Mouse (Mus musculus): Measurements from ENCODE around the gene Atad3a. TPM values are rescaled to one million over a fixed set of nuclear protein-coding genes. Genes with fewer than 3 reads are reported as not detected.
"Not testable (repeated sequence)": the region's sequence is repeated elsewhere in the genome, so short reads cannot be mapped to it uniquely, and the experiment has no call there.

Atad3a gene
- polyA plus RNA-seq (2015; fragmentation: Nextera tagmentation; extraction: Ambion mirVana) = 82.1 and 84.8 TPM in 2 replicates

DNA sequence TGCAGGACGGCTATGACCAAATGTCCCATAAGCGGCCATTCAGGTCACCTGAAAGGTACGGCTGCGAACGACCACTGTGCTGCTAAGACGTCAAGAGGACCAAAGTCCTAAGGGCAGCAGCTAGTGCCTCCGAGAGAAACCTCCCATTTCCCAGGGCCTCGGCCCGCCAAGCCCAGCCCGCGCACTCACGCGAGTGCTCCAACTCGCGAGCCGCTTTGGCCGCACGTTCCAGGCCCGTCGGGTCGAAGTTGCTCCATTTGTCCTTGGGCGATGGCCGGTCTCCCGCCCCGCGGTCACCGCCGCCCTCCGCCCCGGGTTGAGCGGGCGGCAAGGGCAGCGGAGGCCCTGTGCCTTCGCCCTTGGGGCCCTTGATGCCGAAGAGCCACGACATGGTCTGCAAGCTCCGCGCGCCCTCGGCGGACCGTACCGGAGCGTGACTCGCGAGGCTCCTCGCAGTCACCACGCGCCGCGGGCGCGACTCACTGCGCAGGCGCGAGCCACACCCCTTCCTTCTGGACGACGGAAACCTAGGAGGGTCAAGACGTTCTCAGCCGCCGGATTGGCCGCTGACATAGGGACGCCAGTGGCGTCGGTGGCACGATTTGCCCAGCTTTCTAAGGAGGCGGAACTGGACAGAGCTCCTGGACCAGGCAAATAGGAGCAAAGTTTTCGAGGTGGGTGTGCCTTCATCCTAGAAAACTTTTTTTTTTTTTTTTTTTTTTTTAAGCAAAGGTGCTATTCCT lies at the start of gene Atad3a:
Gene Atad3a (minus strand): TSS at position 481 of the 743 bp plus-strand sequence.
- Histone ChIP-seq H3K4me3 (replicated peaks) (peak within 1 kb of the TSS; percentile 91), H3K36me3 (peaks cover 18% of the 10 kb centered on the region), H3K4me1 (replicated peaks) (peaks cover 26% of the 10 kb centered on the region), H3K9ac (replicated peaks) (peak within 1 kb of the TSS; percentile 86), H3K9me3 (no peaks in the 10 kb centered on the region), H3K27ac (no peak within 1 kb of the TSS), H3K4me2 (replicated peaks) (peak within 1 kb of the TSS; percentile 99), H3K27me3 (no peaks in the 10 kb centered on the region)
- peak; percentile 97 for ATAC-seq
- WGBS = under 1% methylated on average over 68 of the region's 68 CpGs

GRCm38 (mm10) chr4:155807841-155808240 lies 46.9 kb upstream of the Atad3a start:
- ATAC-seq = no peak
- Histone ChIP-seq H3K27ac (no peak overlapping the region), H3K9ac (replicated peaks) (no peak overlapping the region), H3K9me3 (no peaks in the 10 kb centered on the region), H3K4me3 (replicated peaks) (no peak overlapping the region), H3K4me1 (replicated peaks) (peaks cover 25% of the 10 kb centered on the region), H3K36me3 (peaks cover 46% of the 10 kb centered on the region), H3K27me3 (no peaks in the 10 kb centered on the region), H3K4me2 (replicated peaks) (no peak overlapping the region)
- WGBS = 90% methylated on average over 3 of the region's 3 CpGs

GRCm38 (mm10) chr4:155803340-155804041 lies 42.6 kb upstream of the Atad3a start:
- Histone ChIP-seq H3K4me1 (replicated peaks) (peaks cover 19% of the 10 kb centered on the region), H3K4me3 (replicated peaks) (peak overlapping the region; percentile 96), H3K9ac (replicated peaks) (peak overlapping the region; percentile 87), H3K36me3 (peaks cover 20% of the 10 kb centered on the region), H3K4me2 (replicated peaks) (peak overlapping the region; percentile 83), H3K9me3 (no peaks in the 10 kb centered on the region), H3K27me3 (no peaks in the 10 kb centered on the region), H3K27ac (peak overlapping the region; percentile 71)
- peak; percentile 99 for ATAC-seq
- 1% methylated on average over 58 of the region's 58 CpGs for WGBS

DNA sequence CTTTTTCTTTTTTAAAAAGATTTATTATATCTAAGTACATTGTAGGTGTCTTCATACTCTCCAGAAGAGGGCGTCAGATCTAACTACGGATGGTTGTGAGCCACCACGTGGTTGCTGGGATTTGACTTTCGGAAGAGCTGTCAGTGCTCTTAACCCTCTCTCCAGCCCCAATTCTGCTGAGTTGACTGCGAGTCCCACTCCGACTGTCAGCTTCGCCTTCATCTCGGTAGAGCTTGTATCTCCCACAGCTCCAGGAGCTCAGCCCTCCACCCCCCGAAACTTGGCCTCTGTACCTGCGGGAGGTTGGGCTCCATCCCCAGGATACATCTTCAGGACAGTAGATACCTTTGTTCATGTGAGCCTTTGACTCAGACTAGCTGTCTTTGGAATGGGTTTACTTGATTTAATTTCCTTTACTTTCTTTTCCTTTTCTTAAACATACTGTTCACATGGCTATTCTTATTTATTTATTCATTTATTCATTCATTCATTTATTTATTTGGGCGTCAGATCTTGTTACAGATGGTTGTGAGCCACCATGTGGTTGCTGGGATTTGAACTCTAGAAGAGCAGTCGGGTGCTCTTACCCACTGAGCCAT lies 41.9 kb upstream of the Atad3a start, which contains the start of gene Mrpl20:
Gene Mrpl20 (plus strand): TSS at position 138 of the 599 bp plus-strand sequence.
- no peaks in the 10 kb centered on the region for H3K27me3 ChIP-seq
- ATAC-seq = peak; percentile 34; the same call in 1 of the 2 replicates
- H3K9me3 ChIP-seq = no peaks in the 10 kb centered on the region
- 10% methylated on average over 12 of the region's 12 CpGs for WGBS
- H3K9ac ChIP-seq (replicated peaks) = peak within 1 kb of the TSS; percentile 87
- peak within 1 kb of the TSS; percentile 96 for H3K4me3 ChIP-seq (replicated peaks)
- peaks cover 13% of the 10 kb centered on the region for H3K36me3 ChIP-seq
- H3K4me1 ChIP-seq (replicated peaks) = peaks cover 19% of the 10 kb centered on the region
- H3K4me2 ChIP-seq (replicated peaks) = peak within 1 kb of the TSS; percentile 83
- peak within 1 kb of the TSS; percentile 71 for H3K27ac ChIP-seq

DNA sequence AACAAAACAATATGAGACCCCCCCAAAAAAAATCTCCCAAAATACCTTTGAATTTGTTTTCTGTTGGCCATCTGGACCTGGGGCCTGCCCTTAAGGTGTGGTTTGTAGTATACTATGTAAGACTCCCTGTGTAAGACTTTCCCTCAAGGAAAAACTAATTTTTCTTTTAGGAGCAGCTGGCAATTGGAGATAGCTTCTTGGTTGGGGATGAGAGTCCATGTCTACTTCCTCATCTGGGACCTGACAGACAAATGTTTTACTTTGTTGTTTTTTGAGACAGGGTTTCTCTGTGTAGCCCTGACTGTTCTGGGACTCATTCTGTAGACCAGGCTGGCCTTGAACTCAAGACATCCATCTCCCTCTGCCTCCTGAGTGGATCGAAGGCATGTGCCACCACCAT lies 41.2 kb upstream of the Atad3a start:
- no peak for ATAC-seq
- Histone ChIP-seq H3K9ac (replicated peaks) (no peak overlapping the region), H3K4me1 (replicated peaks) (peaks cover 19% of the 10 kb centered on the region), H3K27me3 (no peaks in the 10 kb centered on the region), H3K4me2 (replicated peaks) (no peak overlapping the region), H3K4me3 (replicated peaks) (no peak overlapping the region), H3K36me3 (peaks cover 6% of the 10 kb centered on the region; the same call in 1 of the 2 replicates), H3K9me3 (no peaks in the 10 kb centered on the region), H3K27ac (no peak overlapping the region)
- WGBS = 100% methylated on average over 1 of the region's 1 CpGs

- peaks cover 4% of the 10 kb centered on the region; the same call in 1 of the 2 replicates for H3K27me3 ChIP-seq
- no peak overlapping the region for H3K9ac ChIP-seq (replicated peaks)
- H3K9me3 ChIP-seq = no peaks in the 10 kb centered on the region
- no peak overlapping the region for H3K27ac ChIP-seq
- H3K36me3 ChIP-seq = no peaks in the 10 kb centered on the region
- H3K4me1 ChIP-seq (replicated peaks) = no peaks in the 10 kb centered on the region
- WGBS = 89% methylated on average over 2 of the region's 2 CpGs
- H3K4me2 ChIP-seq (replicated peaks) = no peak overlapping the region
- no peak for ATAC-seq
- no peak overlapping the region for H3K4me3 ChIP-seq (replicated peaks)
Observed at GRCm38 (mm10) chr4:155793730-155794129, 32.8 kb upstream of the Atad3a start.

GRCm38 (mm10) chr4:155791240-155791933 lies 30.5 kb upstream of the Atad3a start:
- no peaks in the 10 kb centered on the region for H3K36me3 ChIP-seq
- WGBS = 76% methylated on average over 24 of the region's 24 CpGs
- ATAC-seq = no peak

GRCm38 (mm10) chr4:155790650-155791161 lies 29.8 kb upstream of the Atad3a start:
- Histone ChIP-seq H3K4me2 (replicated peaks) (no peak overlapping the region), H3K27ac (no peak overlapping the region), H3K4me1 (replicated peaks) (no peaks in the 10 kb centered on the region), H3K4me3 (replicated peaks) (no peak overlapping the region), H3K27me3 (0 out of 2 replicates have a peak, but pooled peaks cover 4% of the 10 kb centered on the region), H3K9me3 (no peaks in the 10 kb centered on the region), H3K9ac (replicated peaks) (no peak overlapping the region), H3K36me3 (no peaks in the 10 kb centered on the region)
- 81% methylated on average over 3 of the region's 3 CpGs for WGBS
- no peak for ATAC-seq

More at GRCm38 (mm10) chr4:155791240-155791933, 30.5 kb upstream of the Atad3a start:
- no peaks in the 10 kb centered on the region for H3K9me3 ChIP-seq
- H3K27ac ChIP-seq = no peak overlapping the region
- no peaks in the 10 kb centered on the region for H3K4me1 ChIP-seq (replicated peaks)
- H3K27me3 ChIP-seq = peaks cover 4% of the 10 kb centered on the region; the same call in 1 of the 2 replicates
- no peak overlapping the region for H3K9ac ChIP-seq (replicated peaks)
- H3K4me2 ChIP-seq (replicated peaks) = no peak overlapping the region
- H3K4me3 ChIP-seq (replicated peaks) = no peak overlapping the region

- no peaks in the 10 kb centered on the region for H3K9me3 ChIP-seq
- H3K27ac ChIP-seq = no peak within 1 kb of the TSS
- no peak for ATAC-seq
- H3K9ac ChIP-seq (replicated peaks) = no peak within 1 kb of the TSS
- WGBS = 83% methylated on average over 3 of the region's 3 CpGs
- no peaks in the 10 kb centered on the region for H3K36me3 ChIP-seq
- H3K27me3 ChIP-seq = 0 out of 2 replicates have a peak, but pooled peaks cover 4% of the 10 kb centered on the region
- H3K4me2 ChIP-seq (replicated peaks) = no peak within 1 kb of the TSS
- no peak within 1 kb of the TSS for H3K4me3 ChIP-seq (replicated peaks)
- 0 out of 2 replicates have a peak, but pooled peaks cover 2% of the 10 kb centered on the region for H3K4me1 ChIP-seq (replicated peaks)
Observed at GRCm38 (mm10) chr4:155790021-155790489, 29.2 kb upstream of the Atad3a start, which contains the start of gene Ankrd65. TSS of gene Ankrd65 (plus strand) at chr4:155790439.

- not testable (repeated sequence) for H3K9ac ChIP-seq (replicated peaks); H3K4me2 ChIP-seq (replicated peaks); H3K27me3 ChIP-seq; H3K27ac ChIP-seq; ATAC-seq; H3K4me3 ChIP-seq (replicated peaks); H3K9me3 ChIP-seq; H3K4me1 ChIP-seq (replicated peaks); H3K36me3 ChIP-seq
- WGBS = 83% methylated on average over 4 of the region's 4 CpGs
Observed at GRCm38 (mm10) chr4:155788833-155789232, 27.9 kb upstream of the Atad3a start.

DNA sequence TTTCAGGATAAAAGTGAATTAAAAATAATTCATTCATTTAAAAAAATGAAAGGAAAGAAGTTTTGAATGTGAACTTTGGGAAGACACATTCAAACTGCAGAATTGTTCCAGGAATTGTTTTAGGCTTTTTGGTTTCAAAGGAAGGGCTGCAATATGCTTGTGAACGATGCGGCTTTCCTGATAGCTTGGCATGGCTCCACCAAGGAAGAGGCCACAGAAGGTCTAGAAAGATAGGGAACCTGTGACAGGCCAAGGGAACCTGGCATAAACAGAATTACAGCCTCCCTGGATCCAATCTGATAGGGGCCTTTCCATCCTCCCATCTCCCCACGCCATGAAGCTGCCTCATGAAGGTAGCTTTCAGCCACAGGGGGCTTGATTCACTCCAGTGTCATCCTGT lies 27.4 kb upstream of the Atad3a start:
- Histone ChIP-seq H3K9ac (replicated peaks) (no peak overlapping the region), H3K4me2 (replicated peaks) (no peak overlapping the region), H3K27ac (no peak overlapping the region), H3K4me1 (replicated peaks) (peaks cover 11% of the 10 kb centered on the region; the same call in 1 of the 2 replicates), H3K27me3 (0 out of 2 replicates have a peak, but pooled peaks cover 4% of the 10 kb centered on the region), H3K36me3 (no peaks in the 10 kb centered on the region), H3K9me3 (no peaks in the 10 kb centered on the region), H3K4me3 (replicated peaks) (no peak overlapping the region)
- WGBS = 81% methylated on average over 3 of the region's 3 CpGs
- ATAC-seq = no peak

Data from midbrain, embryonic 13.5 days (tissue).